Mouse (Mus musculus) cerebellum, postnatal 14 days (tissue): ENCODE measurements at regions not wholly inside any gene's neighbourhood (a gene's known extent, or its start where the extent isn't known, plus 50 kb on each side); places are given as distances from the start of the nearest gene placed in this dataset.
A peak's percentile ranks its signal among the peaks of the same experiment; 100 is the strongest.

Experiments
- DNase-seq, 2 experiments: peaks; one replicate each; pipeline ENCODE4 v3.0.0; 2021; ENCODE audit warnings: mixed read lengths in 2 of 2

DNA sequence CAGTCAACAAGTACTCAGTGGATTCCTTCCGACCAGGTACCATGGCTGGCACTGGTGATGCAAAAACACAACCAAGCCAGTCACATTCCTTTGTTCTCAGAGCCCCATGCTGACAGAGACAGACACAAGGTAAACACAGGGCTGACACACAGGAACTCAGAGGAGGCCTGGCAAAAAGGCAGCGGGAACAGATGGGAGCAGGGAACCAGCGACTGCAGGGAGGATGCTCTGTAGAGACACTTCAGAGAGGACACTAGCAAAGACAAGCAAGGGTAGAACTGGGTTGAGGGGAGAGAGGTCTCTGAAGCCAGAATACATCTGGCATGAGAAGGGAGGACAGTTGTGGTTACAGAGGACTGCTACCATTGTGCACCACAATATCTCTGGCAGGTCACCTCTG is 133.6 kb downstream of the Tex36 start:
- DNase-seq = peak; percentile 73 to 86

DNA sequence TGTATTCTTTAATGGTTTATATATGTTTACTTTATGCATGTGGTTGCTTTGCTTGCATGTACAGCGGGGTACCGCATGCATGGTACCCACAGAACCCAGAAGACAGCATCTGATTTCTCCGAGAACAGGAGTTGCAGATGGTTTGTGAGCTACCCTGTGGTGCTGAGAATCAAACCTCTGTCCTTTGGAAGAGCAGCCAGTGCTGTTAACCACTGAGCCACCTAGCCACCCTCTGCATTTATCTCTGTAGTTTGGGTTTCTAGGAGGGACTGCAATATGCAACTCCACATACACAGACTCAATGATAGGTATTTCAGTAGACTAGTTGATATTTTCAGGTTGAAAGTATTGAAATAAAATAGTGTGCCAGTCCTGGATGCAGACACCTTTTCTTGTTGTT is 134.4 kb downstream of the Tex36 start:
- DNase-seq = no peak

DNA sequence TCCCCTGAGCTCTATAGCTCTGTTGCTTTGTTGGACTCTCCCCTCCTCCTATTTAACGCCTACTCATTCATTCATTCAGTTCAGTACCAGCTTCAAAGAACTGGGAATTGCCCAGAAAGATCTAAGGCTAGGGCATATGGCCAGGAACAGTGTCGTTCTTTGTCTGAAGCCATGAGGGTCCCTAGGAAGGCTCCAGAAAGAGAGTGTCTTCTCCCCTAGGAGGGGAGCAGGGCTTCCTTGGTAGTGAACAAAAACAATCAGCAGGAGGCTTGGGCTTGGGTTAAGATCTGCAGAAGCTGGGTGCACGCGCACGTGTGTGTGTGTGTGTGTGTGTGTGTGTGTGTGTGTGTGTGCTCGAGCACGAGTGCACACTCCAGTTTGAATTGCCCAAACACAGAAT is 142.7 kb downstream of the Tex36 start:
- no peak for DNase-seq

DNA sequence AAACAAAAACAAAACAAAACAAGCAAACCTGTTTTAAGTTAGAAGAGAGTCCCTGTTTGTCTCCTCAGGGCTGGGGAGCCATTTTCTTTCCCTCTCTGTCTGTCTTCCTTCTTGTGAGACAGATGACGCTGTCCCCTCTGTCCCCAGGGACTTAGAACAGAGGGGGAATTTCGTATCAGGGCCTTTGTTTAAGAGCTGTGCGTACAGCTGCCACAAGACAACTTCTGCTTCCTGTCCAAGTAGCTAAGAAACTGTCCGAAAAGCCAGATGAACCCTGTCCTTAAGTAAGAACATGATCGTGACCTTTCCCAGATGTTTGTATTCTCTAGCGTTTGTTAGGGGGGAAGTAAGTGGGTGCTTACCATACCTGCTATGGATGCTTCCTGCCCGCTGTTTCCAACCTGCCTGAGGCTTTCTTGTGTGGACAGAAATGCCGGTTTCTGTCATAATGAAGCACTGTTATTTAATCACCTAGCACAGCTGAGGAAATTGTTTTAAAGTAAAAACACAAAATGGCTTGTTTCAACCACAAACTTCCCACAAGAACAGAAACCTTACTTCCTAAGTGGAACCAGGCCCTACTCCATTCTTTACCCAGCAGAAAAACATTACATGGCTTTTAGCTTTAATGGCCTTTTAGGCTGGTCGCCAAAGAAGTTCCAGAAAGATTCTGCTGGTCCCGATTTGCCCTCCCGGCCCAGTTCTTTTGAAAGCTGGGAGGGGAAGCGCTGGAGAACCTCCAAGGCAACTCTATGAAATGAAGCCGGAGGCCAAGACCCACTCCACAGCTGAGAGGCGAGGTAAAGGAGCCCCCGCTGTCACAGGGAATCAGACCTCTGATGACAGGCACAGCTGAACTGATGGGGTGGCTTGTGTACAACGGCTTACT is 144.3 kb downstream of the Tex36 start:
- no peak for DNase-seq

DNA sequence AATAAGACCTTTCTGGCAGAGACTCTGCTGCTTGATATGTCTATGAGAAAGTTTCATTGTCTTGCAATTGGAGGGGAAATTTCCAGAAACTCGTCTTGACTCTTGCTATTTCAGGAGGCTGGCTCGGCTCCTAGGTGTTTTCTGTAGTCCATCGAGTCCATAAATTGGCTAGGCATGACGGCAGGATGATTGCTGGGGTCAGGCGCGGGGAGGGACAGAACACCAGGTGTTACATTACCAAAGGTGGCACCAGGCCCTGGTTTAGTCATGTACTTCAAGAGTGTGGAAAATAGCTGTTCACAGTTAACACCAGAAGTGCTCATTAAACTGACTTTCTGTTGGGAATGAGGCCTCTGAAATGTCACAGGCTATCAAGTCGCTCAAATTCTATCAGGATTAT is 151.7 kb downstream of the Tex36 start:
- DNase-seq = no peak

DNA sequence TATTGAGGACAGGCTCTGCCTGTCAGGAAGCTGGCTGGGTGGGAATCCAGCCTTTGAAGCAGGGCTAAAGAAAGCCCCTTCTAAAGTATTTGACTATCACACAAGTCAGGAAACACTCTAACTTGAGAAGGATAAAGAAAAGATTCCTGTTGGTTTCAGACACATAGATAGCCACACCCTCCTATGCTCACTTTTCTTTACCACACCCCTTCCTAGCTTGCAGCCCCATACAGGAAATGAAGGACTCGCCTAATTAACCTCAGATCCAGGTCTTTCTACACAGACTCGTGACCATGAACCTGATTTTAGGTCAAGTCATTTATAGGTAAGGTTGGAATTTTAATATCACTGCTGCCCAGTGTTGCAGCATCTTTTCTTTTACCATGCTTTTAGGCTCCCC is 154.9 kb downstream of the Tex36 start:
- no peak for DNase-seq

DNA sequence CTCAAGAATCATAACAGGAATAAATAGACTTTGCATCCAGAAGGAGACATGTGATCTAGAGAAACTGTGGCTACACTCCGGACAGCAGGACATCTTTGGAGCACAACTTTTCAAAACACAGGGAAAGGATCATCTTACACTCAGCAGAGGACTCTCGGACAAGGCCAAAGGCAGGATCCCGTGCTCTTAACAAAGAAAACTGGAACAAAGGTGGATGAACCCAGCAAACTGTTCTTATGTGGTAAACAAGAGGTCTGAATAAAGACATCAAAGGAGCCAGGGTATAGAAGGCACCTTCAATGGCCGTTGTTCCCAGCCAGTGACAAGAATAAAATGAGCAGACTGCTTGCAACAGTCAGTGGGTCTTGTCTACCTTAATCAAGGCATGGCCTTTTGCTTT is 160.3 kb downstream of the Tex36 start:
- DNase-seq = no peak

DNA sequence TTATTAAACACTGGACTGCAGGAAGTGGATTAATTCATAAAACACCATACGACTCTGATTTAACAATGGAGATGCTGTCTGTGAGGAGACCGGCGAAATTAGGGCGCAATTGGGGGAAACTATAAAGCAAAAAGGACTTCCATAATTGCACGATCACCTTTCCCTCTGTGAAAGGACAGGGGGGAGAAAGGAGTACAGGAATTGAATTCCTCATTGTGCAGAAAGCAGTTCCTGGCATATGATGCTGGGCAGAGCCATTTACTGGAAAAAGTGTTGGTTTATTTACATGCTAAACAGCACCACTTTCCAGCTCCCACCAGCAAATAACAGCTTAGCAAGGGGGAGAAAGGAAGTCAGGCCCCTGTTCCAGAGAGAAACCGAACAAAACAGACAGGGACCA is 160.8 kb downstream of the Tex36 start:
- DNase-seq = no peak

DNA sequence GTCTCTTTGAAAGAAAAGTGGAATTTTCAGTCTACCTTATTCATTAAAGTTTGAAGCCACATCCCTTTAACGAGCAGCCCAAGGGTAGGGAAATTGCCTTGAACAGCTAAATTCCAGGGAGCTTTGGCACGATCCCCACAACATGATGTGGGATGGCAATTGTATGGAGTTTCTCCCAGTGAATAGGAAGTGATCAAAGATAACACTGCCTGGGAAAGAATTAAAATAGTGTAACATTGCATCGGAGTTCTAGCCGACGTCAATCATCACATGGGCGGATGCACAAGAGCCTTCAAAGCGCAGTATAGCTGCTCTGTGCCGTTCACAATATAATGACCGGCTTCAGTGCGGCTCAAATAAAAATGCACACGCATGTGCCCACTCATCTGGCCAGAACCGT is 161.2 kb downstream of the Tex36 start:
- no peak for DNase-seq

DNA sequence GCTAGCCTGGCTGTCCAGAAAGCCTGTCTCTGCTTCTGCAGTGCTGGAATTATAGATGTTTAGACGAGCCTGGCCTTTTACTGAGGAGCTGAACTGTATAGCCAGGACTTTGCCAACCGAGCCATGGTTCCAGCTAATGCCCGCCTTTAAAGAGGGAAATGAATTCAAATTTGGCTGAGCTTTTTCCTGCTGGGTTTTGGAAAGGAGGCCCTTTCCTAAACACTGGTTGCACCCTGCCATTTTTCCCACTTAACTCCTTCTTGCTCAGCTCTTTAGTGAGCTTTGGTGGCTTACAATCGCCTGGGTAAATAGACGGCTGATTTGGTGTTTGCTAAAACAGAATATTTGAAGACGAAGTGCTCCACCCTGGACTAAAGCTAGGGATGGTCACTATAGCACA is 161.9 kb downstream of the Tex36 start:
- no peak for DNase-seq

DNA sequence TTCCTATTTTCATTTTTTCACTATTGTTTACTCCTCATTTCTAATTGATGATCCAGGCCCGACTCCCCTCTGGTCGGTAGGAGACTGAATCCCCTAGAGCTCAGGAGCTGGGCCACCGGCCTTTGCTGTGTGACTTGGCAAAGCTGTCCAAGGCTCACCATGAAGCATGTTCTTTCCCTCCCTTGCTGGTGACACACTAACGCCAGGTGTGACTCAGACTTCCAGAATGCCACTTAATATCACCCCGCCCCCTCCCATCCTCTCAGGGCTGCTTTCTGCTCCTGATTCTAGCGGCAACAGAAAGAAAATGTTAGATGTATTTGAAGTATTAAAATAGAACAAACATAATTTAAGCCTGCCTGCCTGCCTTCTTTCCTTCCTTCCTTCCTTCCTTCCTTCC is 163.3 kb downstream of the Tex36 start:
- DNase-seq = no peak

DNA sequence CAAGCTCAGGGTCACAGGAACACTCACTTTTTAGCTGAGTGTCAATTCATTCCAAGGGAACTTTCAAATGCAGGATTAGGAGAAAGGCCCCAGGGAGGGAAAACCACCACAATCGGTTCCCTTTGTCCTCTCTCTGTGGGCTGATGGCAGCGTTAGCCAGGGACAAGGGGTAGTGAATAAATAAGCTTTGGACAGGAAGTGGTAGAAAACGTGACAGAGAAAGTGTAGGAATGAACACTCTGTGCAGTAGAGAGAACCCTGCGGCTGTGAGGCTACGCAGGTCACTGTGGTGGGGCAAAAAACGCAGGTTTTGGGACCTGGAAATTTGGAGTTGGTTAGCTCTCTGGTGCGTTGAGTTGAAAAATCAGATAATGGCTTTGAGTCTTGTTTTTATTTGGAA is 164.1 kb downstream of the Tex36 start:
- no peak for DNase-seq

DNA sequence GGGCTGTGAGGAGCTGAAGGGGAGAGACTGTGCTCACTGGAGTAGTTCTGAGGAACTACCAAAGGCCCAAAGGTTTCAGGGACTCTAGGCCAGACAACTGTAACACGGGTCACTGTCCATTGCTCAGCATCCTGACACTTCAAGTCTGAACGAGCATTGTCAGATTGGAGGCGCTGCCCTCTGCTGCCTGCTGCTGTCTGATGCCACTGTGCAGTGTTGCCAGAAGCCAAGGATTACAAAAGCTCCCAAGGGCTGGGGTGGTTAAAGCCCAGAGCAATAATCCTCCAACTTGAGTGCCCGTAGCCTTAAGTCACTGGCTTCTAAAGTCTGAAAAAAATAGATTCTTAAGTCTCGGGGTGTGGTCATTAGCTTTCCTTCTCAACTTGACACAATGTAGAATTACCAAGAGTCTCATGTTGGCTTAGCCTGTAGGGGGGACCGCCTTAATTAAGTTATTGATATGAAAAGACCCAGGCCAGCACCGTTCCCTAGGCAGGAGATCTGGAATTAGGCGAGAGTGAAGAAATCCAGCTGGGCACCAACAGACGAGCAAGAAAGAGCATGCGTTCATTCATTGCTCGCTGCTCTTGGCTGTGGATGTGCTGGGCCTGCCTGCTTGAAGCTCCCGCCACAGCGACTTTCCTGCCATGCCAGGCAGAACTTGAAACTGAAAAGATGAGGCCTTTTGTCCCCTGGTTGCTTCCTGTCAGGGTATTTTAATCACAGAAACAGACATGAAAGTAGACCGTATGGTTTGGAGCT is 166.2 kb downstream of the Tex36 start:
- peak in 1 of 2 experiments; percentile 43 for DNase-seq

DNA sequence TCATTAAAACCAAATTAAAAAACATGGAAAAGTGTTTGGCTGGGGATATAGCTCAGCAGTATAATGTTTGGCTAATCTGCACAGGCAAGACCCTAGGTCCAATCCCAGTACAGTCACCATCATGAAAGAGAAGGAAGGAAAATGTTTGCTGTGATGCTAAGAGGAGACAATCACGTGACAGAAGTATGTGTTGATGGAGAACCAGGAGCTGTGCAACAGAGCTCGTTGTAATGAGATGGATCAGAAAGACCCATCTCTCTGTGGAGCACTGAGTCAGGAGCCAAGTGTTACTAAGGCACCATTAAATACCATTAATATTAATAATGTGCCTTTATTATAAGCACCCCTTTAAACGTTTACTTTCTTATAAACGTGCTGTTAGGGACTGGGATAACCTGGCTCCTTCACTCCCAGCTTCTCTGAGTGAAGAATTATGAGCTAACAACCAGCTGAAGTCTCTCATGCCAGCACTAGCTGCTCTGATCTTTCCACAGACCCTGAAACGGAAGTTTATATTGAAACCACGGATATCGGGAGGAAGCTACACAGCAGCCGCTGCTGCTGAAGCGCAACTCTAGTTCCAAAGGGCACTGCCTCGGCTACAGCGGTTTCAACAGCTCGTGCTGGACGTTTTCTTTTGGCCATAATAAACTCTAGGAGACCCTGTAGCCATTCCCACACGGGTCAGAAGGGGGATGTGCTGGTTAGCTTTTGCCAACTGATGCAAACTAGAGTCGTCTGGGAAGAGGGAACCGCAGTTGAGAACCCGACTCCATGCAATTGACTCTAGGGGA is 167.7 kb downstream of the Tex36 start:
- no peak for DNase-seq

DNA sequence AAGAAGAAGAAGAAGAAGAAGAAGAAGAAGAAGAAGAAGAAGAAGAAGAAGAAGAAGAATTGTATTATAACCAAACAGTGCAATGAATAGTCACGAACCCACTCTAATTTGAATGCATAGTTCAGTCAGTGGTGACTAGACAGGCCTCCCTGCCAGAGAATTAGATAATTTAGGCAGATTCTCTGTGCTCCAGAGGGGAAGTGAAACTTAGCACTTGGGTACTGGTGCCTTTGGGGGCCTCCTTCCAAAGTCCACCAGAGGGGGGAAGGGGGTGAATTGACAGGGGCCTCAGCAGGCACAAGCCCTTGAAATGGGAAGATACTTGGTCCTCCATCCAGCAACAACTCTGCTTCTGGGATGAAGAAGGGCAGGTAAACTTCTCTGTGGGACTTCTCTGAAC is 169.6 kb downstream of the Tex36 start:
- DNase-seq = no peak

DNA sequence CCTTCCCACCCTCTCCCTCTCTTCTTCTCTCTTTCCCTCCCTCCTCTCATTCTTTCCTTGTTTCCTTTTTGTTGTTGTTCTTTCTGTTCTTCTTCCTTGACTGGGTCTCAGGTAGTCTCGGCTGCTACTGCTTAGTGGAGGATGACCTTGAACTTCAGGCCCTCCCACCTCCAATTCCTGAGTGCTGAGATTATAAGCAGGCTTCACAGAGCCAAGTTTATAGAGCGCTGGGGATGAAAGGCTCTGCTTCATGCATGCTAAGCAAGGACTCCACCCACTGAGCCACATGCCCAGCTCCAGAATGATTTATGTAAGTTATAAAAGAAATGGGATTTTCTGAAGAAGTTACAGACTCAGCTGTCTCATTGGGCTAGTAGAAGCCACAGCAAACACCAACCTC is 199.9 kb downstream of the Tex36 start:
- DNase-seq = no peak

DNA sequence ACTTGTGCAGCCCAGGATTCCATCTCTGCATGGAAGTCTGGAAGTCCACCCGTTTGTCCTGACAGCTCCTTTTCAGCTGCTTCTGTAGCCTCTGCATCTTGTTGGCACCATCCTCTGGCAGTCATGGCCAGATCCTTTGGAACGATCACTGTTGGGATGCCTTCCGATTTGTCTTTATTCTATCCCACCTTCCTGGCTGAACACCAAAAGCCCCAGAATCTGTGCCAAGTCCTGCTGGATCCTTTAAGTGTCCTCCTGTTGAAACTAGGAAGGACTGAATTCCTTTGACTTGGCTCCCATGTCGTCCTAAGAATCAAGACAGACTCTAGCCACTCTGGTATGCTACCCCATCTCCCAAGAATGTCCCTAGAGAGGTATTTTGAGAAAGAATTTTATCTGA is 201.3 kb downstream of the Tex36 start:
- peak; percentile 40 to 46 for DNase-seq

DNA sequence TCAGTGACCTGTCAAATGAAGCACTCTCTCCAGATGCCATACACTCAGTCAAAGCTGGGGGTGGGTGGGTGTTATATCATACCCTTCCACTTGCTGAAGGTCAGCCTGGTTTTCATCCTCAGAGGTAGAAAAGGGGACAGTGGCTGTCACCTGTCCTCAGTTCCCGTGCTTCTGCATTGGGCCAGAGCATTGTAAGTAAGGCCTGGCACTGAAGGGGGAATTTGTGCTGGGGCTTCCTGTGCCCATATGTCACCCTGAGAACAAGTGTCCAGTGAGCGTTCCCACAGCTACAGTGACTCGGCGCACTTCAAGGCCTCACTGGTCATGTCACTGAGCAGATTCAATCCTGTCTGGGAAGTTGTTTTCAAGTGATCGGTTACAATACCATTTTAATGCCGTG is 213.2 kb downstream of the Tex36 start:
- peak; percentile 21 to 53 for DNase-seq

DNA sequence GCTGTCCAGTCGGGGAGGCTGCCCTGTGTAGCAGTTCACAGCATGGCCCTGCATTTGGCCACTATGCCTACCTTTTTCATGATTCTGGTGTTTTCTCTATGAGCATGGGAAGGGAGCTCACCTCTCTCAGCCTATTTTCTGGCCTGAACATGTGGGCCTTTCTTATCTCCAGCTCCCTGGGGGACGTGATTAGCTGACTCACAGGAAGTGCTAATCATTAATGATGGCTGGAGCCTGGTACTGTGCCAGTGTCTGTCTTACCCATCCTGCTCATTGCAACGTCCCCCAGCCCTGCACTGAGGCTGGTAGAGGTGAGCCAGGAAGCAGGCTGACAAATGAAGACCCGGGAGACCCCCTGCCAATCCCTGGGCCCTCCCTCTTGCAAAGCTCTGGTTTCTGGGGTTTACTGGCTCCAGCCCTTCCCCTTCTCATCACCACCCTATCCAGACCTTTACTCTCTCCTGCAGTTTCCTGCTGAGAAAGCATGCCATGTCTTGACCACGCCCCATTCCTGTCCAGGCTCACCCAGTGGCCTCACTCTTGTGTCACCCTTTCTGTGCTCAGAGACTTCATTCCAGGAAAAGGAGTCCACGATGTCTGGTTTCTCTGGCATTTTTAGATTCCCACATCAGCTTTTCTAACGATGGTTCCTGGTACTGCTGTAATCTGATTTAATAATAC is 219.8 kb downstream of the Tex36 start:
- peak in 1 of 2 experiments; percentile 27 for DNase-seq

DNA sequence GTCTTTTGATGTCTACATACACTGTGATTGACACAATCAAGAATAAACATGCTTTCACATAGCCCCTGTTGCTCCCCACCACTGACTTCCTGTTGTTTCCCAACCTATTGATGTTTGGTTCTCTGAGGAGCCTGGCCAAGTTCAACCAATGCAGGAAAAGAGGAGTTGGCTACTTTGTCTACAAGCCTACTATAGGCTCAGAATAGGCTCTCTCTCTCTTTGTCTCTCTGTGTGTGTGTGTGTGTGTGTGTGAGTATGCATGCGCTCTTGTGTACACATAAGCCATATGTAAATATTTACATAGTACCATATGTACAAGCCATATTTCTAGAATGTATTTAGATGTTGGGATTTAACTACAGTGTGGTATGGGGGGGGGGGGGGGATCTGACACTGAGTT is 222.6 kb downstream of the Tex36 start:
- DNase-seq = no peak

DNA sequence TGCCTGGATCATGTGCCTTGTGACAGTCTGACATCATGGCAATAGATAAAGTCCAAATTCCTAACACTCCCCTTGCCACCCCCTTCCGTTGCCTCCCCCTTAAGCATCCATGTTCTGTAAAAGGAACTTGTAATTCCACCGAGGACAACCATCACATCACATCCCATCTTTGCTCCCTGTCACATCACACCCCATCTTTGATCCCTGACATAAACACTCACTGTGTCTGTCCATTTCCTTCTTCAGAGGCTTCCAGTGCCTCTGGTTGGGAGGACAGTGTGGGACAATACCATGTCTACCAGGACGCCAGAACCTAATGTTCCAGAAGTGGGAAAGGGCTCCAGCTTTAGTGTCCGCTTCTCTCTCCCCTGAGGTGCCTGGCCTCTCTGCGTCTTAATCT is 223.6 kb downstream of the Tex36 start:
- DNase-seq = no peak

DNA sequence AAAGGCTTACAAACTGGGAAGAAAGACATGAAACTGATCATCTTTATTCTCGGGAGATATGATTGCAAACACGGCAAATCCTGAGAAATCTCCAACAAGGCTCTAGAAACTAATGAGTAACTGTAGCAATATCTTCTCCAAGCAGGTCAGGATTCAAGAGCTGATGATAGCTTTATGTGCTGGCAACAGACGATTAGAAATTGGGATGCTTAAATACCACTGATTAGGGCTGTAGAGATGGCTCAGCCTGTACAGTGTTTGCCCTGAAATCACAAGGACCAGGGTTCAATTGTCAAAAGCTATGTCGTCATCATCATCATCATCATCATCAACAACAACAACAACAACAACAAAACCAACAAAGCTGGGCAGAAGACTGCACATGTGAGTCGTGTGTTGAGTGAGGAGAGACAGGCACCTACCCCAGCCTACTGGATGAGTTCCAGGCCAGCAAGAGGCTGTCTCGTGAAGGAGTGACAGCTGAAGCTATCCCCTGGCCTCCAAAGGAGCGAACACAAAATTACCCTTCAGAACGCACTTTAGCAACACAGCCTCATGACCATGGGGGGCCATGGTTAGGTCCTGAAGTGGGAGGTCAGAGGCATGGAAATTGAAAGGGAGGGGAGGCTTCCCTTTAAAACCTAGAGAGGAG is 225.0 kb downstream of the Tex36 start:
- DNase-seq = peak; percentile 28 to 29
